Mouse (Mus musculus): Measurements from ENCODE around the gene Rrp9. TPM values are rescaled to one million over a fixed set of nuclear protein-coding genes. Genes with fewer than 3 reads are reported as not detected.

Rrp9 gene
- 23.6 TPM for polyA plus RNA-seq (2015; fragmentation: Illumina TruSeq; extraction: RNeasy Lipid Tissue Mini Kit (QIAGEN cat#74804); ENCODE audit: insufficient read depth, low replicate concordance)

DNA sequence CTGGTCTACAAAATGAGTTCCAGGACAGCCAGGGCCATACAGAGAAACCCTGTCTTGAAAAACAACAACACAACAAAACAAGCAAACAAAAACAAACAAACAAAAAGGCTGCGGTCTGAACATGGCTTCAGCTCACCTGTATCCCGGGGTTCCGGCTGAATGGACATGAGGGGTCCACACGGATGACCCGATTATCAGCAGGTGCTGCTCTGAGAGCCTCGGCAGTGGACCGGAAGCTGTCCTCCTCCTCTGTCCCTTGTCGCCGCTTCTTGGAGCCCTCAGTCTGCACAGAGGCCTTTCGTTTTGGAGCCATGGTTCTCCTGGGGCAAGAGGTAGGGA, at the start of gene Rrp9:
Gene Rrp9 (plus strand): TSS at position 301 of the 339 bp plus-strand sequence.

DNA sequence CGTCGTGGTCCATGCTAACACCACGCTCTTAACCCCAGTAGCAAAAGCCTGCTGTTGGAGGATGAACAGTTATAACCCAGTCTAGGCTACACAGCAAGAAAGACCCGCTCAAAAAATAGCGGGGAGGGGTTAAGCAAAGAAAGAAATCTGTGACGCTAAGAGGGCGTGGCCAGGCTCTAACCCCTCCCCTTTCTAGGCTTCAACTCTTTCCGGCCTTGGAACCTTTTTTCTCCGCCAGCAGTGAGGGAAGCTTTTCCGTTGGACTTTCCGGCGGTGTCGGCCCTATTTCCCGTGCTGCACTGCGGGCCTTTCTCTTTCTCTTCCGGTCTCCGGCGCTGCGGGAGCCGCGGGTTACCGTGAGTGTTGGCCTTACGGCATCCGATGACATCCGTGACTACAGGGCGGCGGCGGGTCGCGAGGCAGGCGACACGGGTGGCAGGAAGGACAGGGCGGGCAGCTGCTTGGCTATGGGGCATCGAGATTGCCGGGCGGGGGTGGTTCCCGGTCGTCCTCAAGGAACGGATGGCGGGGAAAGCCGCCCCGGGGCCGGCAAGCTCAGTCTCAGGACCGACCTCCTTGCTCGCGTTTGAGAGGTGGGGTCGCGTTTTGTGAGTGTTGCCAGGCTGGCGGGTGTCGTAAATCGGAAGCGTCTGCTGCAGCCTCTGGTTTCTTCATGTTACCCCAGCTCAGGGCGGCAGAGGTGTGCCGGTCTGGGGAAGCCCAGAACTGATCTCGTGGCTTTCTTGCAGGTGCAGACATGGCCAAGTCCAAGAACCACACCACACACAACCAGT, 46.3 kb upstream of the Rrp9 start, which contains the start of gene Rpl29:
Gene Rpl29 (plus strand): TSS at position 234 of the 794 bp plus-strand sequence.

DNA sequence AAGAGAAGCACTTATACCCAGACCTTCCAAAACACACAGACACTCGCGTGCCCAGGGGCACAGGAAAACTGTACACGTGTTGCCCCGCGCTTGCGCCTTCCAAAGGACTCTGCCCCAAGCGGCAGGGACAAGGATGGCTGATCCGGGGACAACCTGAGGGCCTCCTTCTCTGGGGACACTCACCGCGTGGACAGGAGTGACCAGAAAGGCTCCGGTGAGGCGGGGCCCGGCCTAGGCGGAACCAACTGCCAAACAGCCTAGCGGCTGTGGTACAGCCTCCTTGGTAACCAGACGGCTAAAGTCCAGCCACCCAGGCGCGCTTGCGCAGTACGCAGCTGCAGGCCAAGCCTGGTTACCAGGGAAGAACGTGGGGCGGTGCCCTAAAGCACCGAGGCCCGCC, 28.4 kb upstream of the Rrp9 start, which contains the start of the genes Abhd14b and Abhd14a:
Gene Abhd14b (plus strand): TSS at position 112 of the 400 bp plus-strand sequence.
Gene Abhd14a (minus strand): TSS at position 331 of the 400 bp plus-strand sequence.

DNA sequence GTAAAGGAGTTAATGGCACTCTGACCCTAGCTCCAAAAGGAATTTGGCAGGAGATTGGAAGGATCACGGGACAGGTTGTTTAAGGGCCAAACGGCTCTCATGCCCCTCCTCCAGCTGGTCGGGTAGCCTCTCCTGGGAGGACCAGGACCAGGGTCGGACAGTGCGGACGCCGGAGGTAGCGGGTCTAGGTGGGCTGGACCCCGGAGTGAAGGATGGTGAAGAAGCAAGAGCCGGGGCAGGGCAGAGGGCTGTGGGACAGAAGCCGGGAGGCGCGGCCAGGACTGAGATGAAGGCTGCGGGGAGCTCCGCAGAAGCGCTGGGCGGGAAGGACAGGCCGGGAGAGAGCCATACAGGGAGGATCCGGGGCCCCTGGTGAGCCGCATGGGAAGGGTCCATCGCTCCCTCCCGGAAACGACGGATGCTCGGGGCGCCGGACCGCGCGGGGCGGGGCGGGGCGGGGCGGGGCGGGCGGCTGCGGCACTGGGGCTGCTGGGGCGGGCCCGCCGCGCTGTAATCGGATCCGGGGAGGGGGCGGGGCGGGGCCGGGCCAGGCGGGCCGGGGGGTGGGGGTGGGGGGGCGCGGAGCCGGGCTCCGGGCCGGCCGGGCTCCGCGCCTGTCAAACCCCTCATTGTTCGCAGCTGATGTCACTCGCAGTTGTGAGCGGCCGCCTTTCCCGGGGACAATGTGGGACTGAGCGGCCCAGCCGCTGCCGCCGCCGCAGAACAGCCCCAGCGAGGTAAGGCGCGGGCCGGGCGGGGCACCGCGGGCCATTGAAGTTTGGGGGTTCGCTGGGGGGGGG, 22.3 kb upstream of the Rrp9 start, which contains the start of gene Pcbp4:
Gene Pcbp4 (plus strand): TSS at position 21 of the 800 bp plus-strand sequence.

DNA sequence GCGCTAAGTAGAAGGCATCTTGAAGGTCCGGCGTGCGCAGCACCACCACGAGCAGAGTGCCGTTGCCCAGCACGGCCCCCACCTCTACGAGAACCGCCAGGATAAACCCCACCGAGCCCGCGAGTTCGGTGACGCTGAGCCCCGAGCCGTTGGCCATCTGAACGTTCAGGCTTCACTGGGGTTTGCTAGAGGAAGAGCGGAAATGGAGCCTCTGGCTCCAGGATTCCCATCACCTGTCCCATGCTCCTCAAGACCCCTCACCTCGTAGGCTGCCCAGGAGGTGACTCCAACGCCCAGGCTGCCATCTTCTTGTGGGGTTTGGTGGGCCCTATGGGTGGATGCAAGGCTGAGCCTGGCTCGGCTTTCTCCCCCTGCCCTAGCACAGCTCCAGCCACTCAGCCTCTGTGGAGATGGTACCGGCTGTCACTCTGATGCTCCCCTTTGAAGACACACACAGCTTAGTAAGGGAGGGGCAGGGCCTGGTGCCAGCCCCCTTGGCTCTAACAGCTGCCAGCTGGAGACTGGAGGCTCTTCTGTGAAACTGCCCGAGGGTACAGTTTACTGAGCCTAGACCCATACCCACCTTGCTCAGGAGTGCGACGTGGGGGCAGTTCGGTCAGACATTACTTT, 10.1 kb upstream of the Rrp9 start, which contains the start of gene Gpr62:
Gene Gpr62 (minus strand): TSS at position 368 of the 630 bp plus-strand sequence.

DNA sequence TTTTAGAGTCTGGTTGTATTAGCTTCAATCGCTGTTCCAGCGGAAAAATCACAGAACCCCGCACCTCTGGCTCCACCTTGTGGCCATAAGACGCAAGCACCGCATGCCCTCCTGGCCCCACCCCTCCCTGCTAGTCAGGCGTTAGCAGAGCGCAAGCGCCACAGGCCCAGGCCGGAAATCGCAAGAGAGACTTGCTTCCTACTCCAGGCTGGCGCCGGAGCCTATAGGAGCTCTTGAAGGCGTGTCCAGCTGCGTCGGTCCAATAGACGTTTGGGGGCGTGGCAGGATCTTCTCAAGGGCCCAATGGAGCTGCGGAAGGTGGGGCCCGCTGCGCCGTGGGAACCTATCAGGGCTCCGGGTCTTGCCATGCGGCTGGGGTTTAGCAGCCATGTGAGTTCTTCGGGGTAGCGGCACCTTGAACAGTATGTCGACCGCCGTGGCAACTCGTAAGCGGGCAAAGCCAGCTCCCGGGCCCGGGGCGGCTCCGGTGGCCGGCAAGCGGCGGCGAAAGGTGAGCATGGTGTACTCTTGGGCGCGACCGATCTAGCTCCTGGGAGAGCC, 1.2 kb downstream of the Rrp9 start, which contains the start of gene Parp3:
Gene Parp3 (minus strand): TSS at position 26 of the 561 bp plus-strand sequence.

DNA sequence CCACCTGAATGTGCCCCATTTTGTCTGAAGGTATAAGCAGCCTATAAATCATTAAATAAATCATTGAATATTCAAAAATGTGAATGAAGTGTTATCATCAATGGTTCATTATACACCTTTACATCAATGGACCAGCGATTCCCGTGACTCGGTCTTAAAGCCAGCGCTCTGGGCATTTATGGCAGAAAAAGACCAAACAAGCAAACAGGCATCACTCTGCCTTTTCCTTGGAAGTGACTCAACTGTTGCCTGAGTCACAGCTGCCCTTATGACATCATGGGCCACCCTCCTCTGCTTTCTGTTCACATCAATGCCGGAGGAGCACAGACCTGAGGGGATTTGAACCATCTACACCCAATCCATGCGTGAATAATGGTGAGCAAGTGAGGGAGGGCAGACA, 23.9 kb downstream of the Rrp9 start, which contains the start of gene Iqcf1:
Gene Iqcf1 (plus strand): TSS at position 301 of the 400 bp plus-strand sequence.

DNA sequence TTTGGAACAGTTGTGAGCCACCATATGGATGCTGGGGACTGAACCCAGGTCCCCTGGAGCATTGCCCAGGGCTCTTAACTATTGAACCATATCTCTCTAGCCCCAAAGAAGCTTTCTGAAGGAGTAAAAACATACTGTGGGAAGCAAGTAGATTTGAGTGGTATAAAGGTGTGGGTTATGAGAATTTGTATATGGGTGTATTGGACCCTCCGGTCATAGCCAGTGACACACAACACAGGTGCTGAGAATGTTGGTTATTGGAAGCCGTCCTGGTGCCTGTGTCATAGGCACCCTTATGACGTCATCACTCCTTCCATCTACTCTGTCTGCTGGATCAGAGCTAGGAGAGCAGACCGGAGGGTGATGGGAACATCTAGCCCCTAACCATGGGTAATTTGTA, 38.5 kb downstream of the Rrp9 start, which contains the start of gene Iqcf5:
Gene Iqcf5 (plus strand): TSS at position 301 of the 400 bp plus-strand sequence.

Other genes starting within 250 kb of the Rrp9 start
- 34.6 TPM for gene Alas1, start 227.3 kb upstream of the Rrp9 start, polyA plus RNA-seq (2015; fragmentation: Illumina TruSeq; extraction: RNeasy Lipid Tissue Mini Kit (QIAGEN cat#74804); ENCODE audit: insufficient read depth, low replicate concordance)
- 1.4 TPM for gene Poc1a, start 194.9 kb upstream of the Rrp9 start, polyA plus RNA-seq (2015; fragmentation: Illumina TruSeq; extraction: RNeasy Lipid Tissue Mini Kit (QIAGEN cat#74804); ENCODE audit: insufficient read depth, low replicate concordance)
- 29.6 TPM for gene Dusp7, start 107.3 kb upstream of the Rrp9 start, polyA plus RNA-seq (2015; fragmentation: Illumina TruSeq; extraction: RNeasy Lipid Tissue Mini Kit (QIAGEN cat#74804); ENCODE audit: insufficient read depth, low replicate concordance)
- gene Rpl29, start 46.5 kb upstream of the Rrp9 start, polyA plus RNA-seq (2015; fragmentation: Illumina TruSeq; extraction: RNeasy Lipid Tissue Mini Kit (QIAGEN cat#74804); ENCODE audit: insufficient read depth, low replicate concordance) = 347 TPM
- 5.5 TPM for gene Acy1, start 37.6 kb upstream of the Rrp9 start, polyA plus RNA-seq (2015; fragmentation: Illumina TruSeq; extraction: RNeasy Lipid Tissue Mini Kit (QIAGEN cat#74804); ENCODE audit: insufficient read depth, low replicate concordance)
- gene Abhd14b, start 28.5 kb upstream of the Rrp9 start, polyA plus RNA-seq (2015; fragmentation: Illumina TruSeq; extraction: RNeasy Lipid Tissue Mini Kit (QIAGEN cat#74804); ENCODE audit: insufficient read depth, low replicate concordance) = 19.7 TPM
- 5.2 TPM for gene Abhd14a, start 28.3 kb upstream of the Rrp9 start, polyA plus RNA-seq (2015; fragmentation: Illumina TruSeq; extraction: RNeasy Lipid Tissue Mini Kit (QIAGEN cat#74804); ENCODE audit: insufficient read depth, low replicate concordance)
- 2.1 TPM for gene Pcbp4, start 22.7 kb upstream of the Rrp9 start, polyA plus RNA-seq (2015; fragmentation: Illumina TruSeq; extraction: RNeasy Lipid Tissue Mini Kit (QIAGEN cat#74804); ENCODE audit: insufficient read depth, low replicate concordance)
- gene Gpr62, start 10.0 kb upstream of the Rrp9 start, polyA plus RNA-seq (2015; fragmentation: Illumina TruSeq; extraction: RNeasy Lipid Tissue Mini Kit (QIAGEN cat#74804); ENCODE audit: insufficient read depth, low replicate concordance) = not detected
- 53.9 TPM for gene Parp3, start 986 bp downstream of the Rrp9 start, polyA plus RNA-seq (2015; fragmentation: Illumina TruSeq; extraction: RNeasy Lipid Tissue Mini Kit (QIAGEN cat#74804); ENCODE audit: insufficient read depth, low replicate concordance)
- not detected for gene Iqcf1, start 24.0 kb downstream of the Rrp9 start, polyA plus RNA-seq (2015; fragmentation: Illumina TruSeq; extraction: RNeasy Lipid Tissue Mini Kit (QIAGEN cat#74804); ENCODE audit: insufficient read depth, low replicate concordance)
- gene Iqcf5, start 38.6 kb downstream of the Rrp9 start, polyA plus RNA-seq (2015; fragmentation: Illumina TruSeq; extraction: RNeasy Lipid Tissue Mini Kit (QIAGEN cat#74804); ENCODE audit: insufficient read depth, low replicate concordance) = not detected
- gene Iqcf3, start 85.7 kb downstream of the Rrp9 start, polyA plus RNA-seq (2015; fragmentation: Illumina TruSeq; extraction: RNeasy Lipid Tissue Mini Kit (QIAGEN cat#74804); ENCODE audit: insufficient read depth, low replicate concordance) = not detected
- not detected for gene Iqcf4, start 95.0 kb downstream of the Rrp9 start, polyA plus RNA-seq (2015; fragmentation: Illumina TruSeq; extraction: RNeasy Lipid Tissue Mini Kit (QIAGEN cat#74804); ENCODE audit: insufficient read depth, low replicate concordance)
- gene Iqcf6, start 150.6 kb downstream of the Rrp9 start, polyA plus RNA-seq (2015; fragmentation: Illumina TruSeq; extraction: RNeasy Lipid Tissue Mini Kit (QIAGEN cat#74804); ENCODE audit: insufficient read depth, low replicate concordance) = not detected
- gene Grm2, start 180.1 kb downstream of the Rrp9 start, polyA plus RNA-seq (2015; fragmentation: Illumina TruSeq; extraction: RNeasy Lipid Tissue Mini Kit (QIAGEN cat#74804); ENCODE audit: insufficient read depth, low replicate concordance) = not detected
- gene Tex264, start 210.0 kb downstream of the Rrp9 start, polyA plus RNA-seq (2015; fragmentation: Illumina TruSeq; extraction: RNeasy Lipid Tissue Mini Kit (QIAGEN cat#74804); ENCODE audit: insufficient read depth, low replicate concordance) = 25.8 TPM

Data from spleen, adult 10 weeks (tissue).